Mouse (Mus musculus) right cerebral cortex, adult 2 months (tissue): Measurements from ENCODE around the gene Nags.
"Not testable (repeated sequence)": the region's sequence is repeated elsewhere in the genome, so short reads cannot be mapped to it uniquely, and the experiment has no call there.

Source experiments
- DNase-seq, 2 experiments: peaks; one replicate each; pipeline ENCODE4 v3.0.0; 2021 to 2022; ENCODE audit warnings: low spot score in 2 of 2

Gene Nags

DNA sequence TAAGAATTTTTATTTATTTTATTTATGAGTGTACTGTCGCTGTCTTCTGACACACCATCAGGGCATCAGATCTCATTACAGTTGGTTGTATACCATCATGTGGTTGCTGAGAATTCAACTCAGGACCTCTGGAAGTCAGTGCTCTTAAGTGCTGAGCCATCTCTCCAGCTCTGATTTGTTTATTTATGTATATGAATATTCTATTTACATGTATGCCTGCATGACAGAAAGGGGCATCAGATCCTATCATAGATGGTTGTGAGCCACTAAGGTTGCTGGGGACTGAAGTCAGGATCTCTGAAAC is 11.4 kb downstream of the Nags start:
- DNase-seq, result no peak

DNA sequence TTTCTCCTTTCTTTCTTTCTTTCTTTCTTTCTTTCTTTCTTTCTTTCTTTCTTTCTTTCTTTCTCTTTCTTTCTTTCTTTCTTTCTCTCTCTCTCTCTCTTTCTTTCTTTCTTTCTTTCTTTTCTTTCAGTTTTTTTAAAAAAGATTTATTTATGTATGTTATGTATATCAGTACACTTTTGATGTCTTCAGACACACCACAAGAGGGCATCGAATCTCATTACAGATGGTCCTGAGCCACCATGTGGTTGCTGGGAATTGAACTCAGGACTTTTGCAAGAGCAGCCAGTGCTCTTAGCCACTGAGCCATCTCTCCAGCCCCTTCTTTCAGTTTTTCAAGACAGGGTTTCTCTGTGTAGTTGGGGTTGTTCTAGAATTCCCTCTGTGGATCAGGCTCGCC is 12.7 kb downstream of the Nags start:
- DNase-seq, result not testable (repeated sequence)

DNA sequence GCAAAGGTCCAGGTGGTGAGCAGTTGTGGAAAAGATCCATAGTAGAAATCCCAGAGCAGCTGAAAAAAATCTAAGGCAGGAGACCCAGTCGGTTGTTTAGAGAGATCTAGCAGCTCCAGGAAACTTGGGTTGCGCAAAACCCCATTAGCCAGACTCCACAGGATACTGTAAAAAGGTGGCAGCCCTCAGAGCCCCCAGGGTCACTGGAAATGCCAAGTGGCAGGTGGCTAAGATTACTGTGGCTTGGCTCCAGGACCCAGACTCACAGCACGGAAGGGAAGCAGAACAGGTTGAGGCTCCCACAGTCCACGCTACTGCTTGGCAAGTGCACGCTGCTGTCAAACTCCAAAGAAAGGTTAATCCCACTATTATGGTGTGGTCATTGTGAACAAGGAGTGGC is 14.5 kb downstream of the Nags start:
- no peak for DNase-seq

- peak; percentile 28 to 38 for DNase-seq
Measured at GRCm38 (mm10) chr11:102165971-102166722, 20.8 kb downstream of the Nags start.

DNA sequence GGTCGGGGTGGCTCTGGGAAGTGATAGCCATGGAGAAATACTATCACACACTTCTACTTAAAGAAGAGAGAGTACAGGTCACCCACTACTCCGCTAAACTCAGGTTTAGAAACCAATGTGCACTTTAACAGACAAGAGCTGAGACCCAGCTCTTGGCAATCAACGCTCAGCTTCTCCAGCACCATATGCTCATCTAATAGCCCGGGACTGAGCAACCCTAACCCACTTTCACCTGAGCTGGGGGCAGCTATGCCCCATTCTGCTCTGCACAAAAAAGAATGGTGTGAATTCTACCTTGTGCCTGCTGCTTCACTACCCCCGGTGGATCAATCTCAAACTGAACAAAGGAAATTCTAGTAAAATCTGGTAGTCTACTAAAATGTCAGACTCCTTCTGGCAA is 22.2 kb downstream of the Nags start:
- DNase-seq, result no peak

DNA sequence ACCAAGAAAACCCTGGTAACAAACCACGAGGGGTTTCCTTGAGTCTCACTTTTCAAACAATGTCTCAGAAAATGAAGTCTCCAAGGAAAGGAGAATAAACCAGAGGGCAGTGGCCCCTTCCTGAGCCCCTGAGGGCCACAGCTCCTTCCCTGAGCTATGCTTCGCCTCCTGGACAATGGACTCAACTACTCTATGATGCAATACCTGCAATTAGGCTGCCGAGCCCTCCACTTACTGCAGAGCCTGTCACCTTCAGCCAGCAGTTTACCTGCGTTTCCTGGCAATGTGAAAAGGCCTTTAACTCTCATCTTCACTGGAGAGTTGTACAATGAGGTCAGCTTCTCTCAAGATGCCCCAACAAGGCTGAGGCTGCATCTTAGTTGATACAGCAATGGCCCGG is 23.4 kb downstream of the Nags start:
- no peak for DNase-seq

DNA sequence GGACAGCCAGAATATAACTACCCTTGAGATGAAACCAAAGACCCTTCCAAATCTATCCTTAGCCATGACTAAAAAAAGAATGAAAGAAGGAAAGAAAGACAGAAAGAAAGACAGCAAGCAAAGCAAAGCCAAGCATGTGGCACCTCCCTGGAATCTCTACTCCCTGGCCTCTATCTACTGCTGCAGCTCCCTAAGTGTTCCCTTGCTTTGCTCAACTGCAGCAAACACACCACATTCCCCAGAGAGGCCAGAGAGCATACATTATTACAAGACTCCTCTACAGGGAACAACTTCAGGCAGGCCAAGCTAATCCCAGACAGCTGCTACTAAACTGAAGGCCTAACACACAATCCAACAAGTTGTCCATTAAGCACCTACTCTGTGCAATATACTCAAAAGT is 34.5 kb downstream of the Nags start:
- no peak for DNase-seq

GRCm38 (mm10) chr11:102184253-102184645 is 38.9 kb downstream of the Nags start:
- DNase-seq, result no peak

DNA sequence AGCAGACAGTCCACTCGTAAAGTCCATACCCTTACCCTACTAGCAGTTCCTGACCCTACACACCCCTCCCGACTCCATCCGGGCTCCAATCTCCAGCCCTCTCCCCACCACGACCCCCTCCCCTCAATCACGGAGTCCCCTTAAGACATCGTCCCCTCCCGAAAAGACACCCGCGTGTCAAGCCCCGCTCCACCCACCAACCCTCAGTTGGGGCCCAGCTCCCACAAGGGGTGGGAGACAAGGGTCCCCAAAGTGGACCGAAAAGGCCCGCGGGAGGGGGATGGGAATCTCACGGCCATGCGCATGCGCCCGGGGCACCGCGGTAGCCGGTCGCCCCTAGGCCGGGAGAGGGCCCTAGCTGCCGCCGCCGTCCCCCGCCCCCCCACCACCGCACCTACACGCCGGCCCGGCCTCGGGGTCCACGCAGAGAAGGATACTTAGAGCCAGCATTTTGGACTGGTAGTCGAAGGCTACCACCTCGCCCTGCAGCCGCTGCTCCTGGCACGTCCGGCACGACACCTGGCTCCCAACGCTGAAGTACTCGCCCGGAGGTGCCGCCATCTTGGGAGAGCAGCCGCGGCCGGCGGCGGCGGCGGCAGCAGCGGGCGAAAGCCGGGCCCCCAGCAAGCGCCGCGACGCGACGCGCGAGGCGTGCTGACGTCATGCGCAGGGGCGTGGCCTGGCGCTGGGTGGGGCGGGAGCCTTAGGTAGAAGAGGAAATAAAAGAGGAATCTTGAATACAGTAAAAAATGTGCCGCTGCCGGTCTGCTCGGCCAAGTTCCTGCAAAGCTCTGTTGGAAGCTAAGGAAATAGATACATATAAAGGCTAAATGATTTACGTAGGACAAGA is 39.6 kb downstream of the Nags start, which contains the start of gene Lsm12:
Gene Lsm12 (minus strand): TSS at position 651 of the 850 bp plus-strand sequence.
- peak; percentile 91 for DNase-seq

GRCm38 (mm10) chr11:102185677-102186076 is 40.4 kb downstream of the Nags start:
- DNase-seq, result no peak

- DNase-seq, result no peak
Measured at GRCm38 (mm10) chr11:102186235-102186634, 40.9 kb downstream of the Nags start.

- no peak for DNase-seq
Measured at GRCm38 (mm10) chr11:102188980-102189379, 43.7 kb downstream of the Nags start.

DNA sequence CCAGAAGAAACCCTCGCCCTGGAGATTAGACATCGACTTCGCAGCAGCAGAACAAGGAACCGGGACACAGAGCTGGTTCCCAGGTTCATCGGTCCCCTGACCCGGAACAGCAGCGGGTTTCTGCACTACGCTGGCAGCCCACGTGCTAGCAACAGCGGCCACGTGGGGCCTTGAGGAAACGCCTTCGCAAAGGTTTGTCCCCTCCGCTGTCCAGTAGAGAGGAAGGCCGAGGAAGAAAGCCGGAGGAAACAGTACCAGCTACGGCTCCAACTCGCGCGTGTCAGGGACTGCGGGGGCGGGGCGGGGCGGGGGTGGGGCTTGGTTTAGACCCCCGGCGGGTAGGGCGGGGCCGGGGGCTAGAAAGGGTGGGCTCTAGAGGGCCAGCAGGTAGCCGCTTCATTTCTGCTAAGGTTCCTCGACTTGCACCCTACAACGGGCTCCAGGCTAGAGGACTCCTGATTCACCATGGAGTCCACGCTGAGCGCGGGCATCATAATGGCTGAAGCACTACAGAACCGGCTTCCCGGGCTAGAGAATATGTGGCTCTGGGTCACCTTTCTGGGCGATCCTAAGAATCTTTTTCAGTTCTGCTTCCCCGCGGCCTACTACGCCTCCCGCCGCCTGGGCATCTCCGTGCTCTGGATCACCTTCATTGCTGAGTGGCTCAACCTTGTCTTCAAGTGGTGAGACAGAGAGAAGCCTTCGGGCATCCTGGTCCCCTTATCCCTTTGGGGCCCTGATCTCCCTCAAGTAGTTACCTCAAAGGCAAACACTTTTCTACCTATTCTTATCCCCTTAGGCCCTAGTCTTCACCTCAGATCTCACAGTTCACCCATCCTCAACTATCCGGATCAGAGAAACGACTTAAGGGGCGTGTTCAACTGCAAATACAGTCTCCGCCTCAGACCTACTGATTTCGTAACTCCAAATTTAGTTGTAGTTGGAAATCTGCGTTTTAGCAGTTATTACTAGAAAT is 44.4 kb downstream of the Nags start, which contains the start of gene G6pc3:
Gene G6pc3 (plus strand): TSS at position 160 of the 976 bp plus-strand sequence.
- peak; percentile 93 to 94 for DNase-seq

DNA sequence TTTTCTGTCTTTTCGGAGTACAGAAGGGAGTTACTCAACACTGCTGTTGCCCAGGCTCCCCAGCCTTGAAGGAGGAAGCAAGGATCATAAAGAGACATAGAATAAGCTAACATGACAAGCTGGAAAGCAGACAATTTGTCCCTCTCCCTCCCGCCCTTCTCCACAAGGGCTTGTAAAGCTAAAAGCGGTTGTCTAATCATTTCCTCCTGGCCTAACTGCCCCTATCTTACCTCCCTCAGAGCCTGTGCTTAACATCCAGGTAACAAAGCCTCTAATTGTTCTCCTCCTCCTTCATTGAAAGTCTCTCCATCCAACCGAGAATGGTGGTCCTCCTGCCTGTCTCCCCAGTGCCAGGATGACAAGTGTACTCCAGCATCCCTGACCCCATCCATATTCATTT is 45.5 kb downstream of the Nags start:
- no peak for DNase-seq

- no peak for DNase-seq
Measured at GRCm38 (mm10) chr11:102193657-102194440, 48.5 kb downstream of the Nags start.

DNA sequence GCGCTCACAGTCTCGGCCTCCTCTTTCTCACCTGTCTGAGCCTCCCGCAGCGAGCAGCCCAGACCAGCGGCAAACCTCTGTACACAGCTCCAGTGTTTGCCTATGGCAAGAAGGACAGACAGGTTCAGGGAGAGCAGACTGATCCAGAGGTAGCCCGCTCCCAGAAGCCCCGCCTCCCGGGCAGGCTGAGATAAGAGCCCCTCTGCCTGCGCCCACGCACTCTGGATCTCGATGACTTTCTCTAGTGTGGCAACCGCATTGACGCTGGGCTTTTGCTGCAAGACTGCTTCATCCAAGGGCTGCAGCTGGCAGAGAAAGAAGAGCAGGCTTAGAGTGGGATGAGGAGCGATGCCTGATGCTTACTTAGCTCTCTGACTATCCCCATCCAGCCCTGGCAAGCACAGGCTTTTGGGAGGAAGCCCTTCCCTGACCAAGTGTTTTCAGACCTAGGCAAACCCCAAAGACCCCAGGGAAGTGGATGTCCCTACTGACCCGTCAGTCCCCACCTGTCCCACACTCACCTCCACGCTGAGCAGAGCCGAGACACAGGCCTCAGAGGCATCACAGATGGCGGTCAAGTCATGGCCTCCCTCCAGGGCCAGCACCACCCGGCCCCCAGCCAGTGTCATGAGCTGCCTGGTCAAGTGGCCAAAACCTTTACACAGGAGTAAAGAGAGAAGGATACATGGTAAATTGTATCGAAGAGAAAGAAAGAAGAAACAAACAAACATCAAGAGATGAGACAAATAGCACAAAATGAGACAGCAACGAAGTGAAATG is 50.9 kb downstream of the Nags start:
- peak in 1 of 2 experiments; percentile 41 for DNase-seq

- no peak for DNase-seq
Measured at GRCm38 (mm10) chr11:102198245-102198644, 52.9 kb downstream of the Nags start.
